Mouse (Mus musculus): ENCODE data around the gene Rbmx.

DNA sequence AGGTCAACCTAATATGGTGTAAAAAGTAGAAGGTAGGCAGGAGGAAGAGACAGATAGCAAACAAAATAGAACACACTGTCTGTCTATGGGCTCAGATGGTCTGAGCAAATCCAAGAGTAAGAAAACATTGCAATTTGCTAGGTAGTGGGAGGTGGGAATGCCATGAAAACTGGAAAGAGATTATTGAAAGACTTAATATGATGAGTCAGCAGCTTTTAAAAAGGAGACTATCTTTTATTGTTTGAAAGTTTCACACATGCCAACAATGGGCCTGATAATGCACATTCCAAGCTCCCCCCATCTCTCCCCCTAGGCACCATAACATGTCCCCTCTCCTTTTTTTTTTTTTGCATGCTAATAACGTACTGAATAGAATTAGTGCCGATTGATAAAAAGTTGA, 41.1 kb upstream of the Rbmx start:
- TF ChIP-seq CTCF (IDR thresholded peaks at IDR 0.05; ENCODE audit: low read depth) (no peak), EP300 (IDR thresholded peaks at IDR 0.05; ENCODE audit: low read depth) (no peak)
